In the genomic region with DNA sequence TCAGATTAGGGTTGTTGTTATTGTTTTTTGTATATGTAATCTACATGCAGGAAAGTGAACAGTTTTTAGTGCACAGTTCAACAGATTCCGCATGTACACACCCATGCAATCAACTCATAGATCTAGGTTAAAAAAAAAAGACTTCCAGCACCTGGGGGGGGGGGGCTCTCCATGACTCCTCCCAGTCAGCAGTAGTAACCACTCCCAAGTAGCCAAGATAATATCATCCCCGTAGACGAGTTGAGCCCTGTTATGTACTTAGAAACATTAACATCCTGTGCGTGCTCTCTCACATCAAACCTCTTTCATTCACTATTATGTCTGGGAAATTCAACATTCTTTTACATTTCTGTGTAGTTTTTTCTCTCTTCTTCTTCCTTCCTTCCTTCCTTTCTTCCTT, we compare ENCODE assay signal across 8 mouse cellular contexts.
"Had no signal": no experiment of that assay in that cellular context is flagged by ENCODE, and none has a peak within 500 bp of the region (broad histone marks: within the 10 kb centered on the region; RNA-seq: fewer than 3 reads in every experiment).

No protein-coding gene starts in this region.

- DNase-seq: kidney, adult 2 months; kidney, postnatal 36 days; left cerebral cortex, postnatal 4 days; liver, postnatal 0 days; lung, embryonic 14.5 days; thymus, adult 18-20 months; thymus, postnatal 14 days had no signal

- ATAC-seq: midbrain, embryonic 15.5 days had no signal
